Mouse (Mus musculus): Measurements from ENCODE around the gene Amd1. TPM values are rescaled to one million over a fixed set of nuclear protein-coding genes. Genes with fewer than 3 reads are reported as not detected.

Amd1 gene
- polyA plus RNA-seq, 1 experiment, result 114 TPM

- no peak overlapping the region for H3K27ac ChIP-seq (ENCODE audit: insufficient read depth, low read length)
- peak overlapping the region; percentile 31 for H3K4me3 ChIP-seq (replicated peaks; ENCODE audit: insufficient read depth, low read depth, low read length)
- no peaks in the 10 kb centered on the region for H3K27me3 ChIP-seq (ENCODE audit: control insufficient read depth, insufficient read depth, low read length)
- DNase-seq, result peak; percentile 24 to 62
- 2% methylated on average over 5 of the region's 5 CpGs for WGBS
- H3K4me1 ChIP-seq (ENCODE audit: control insufficient read depth, insufficient read depth, low read length), result peaks cover 4% of the 10 kb centered on the region
- TF ChIP-seq POLR2A (IDR thresholded peaks at IDR 0.05; ENCODE audit: borderline replicate concordance, insufficient read depth, low read length) (no peak), CTCF (IDR thresholded peaks at IDR 0.05; ENCODE audit: borderline replicate concordance, insufficient read depth, low read depth, low read length) (peak; percentile 43; the same call in 1 of the 2 replicates)
Measured at GRCm38 (mm10) chr10:40258976-40259375, 43.0 kb downstream of the Amd1 start.

DNA sequence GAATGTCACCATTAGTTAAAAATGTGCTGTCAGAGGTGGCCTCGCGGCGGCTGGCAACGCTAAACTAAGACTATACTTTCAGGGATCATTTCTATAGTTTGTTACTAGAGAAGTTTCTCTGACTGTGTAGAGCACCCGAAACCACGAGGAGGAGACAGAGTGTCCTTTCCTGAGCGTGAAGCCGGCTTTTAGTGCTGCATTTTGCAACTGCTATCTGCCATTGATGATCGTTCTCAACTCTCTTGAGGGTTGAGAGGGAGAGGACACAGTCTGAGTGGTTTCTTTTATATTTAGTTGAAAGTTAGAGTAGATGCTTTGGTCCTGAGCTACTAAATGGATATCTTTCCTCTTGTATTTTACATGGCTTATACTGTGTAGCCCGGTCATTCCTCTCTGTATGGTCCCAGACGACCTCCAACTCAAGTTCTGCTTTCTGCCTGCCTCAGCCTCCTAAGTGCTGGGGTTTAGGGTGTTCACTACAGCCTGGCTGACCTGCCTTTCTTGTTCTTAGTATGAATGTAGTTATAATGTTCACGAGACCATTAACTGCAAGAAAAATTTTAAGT, 43.5 kb downstream of the Amd1 start:
- Histone ChIP-seq H3K4me1 (ENCODE audit: control insufficient read depth, insufficient read depth, low read length) (peaks cover 4% of the 10 kb centered on the region), H3K27ac (ENCODE audit: insufficient read depth, low read length) (no peak overlapping the region), H3K27me3 (ENCODE audit: control insufficient read depth, insufficient read depth, low read length) (no peaks in the 10 kb centered on the region), H3K4me3 (replicated peaks; ENCODE audit: insufficient read depth, low read depth, low read length) (peak overlapping the region; percentile 31)
- WGBS, result 0% methylated on average over 12 of the region's 12 CpGs
- DNase-seq, result peak; percentile 17 to 39
- TF ChIP-seq CTCF (IDR thresholded peaks at IDR 0.05; ENCODE audit: borderline replicate concordance, insufficient read depth, low read depth, low read length) (peak; percentile 37; the same call in 1 of the 2 replicates), POLR2A (IDR thresholded peaks at IDR 0.05; ENCODE audit: borderline replicate concordance, insufficient read depth, low read length) (peak; percentile 17; the same call in 1 of the 2 replicates)

GRCm38 (mm10) chr10:40257414-40258255, 44.4 kb downstream of the Amd1 start, which contains the start of gene Gtf3c6:
TSS of gene Gtf3c6 (minus strand) at chr10:40258108.
- peak within 1 kb of the TSS; percentile 46 for H3K27ac ChIP-seq (ENCODE audit: insufficient read depth, low read length)
- peak within 1 kb of the TSS; percentile 67 for H3K4me3 ChIP-seq (replicated peaks; ENCODE audit: insufficient read depth, low read depth, low read length)
- DNase-seq, result peak; percentile 91 to 94
- TF ChIP-seq POLR2A (IDR thresholded peaks at IDR 0.05; ENCODE audit: borderline replicate concordance, insufficient read depth, low read length) (peak; percentile 70; the same call in 1 of the 2 replicates), CTCF (IDR thresholded peaks at IDR 0.05; ENCODE audit: borderline replicate concordance, insufficient read depth, low read depth, low read length) (no peak)
- under 1% methylated on average over 43 of the region's 43 CpGs for WGBS
- H3K27me3 ChIP-seq (ENCODE audit: control insufficient read depth, insufficient read depth, low read length), result no peaks in the 10 kb centered on the region
- H3K4me1 ChIP-seq (ENCODE audit: control insufficient read depth, insufficient read depth, low read length), result peaks cover 4% of the 10 kb centered on the region

GRCm38 (mm10) chr10:40256716-40257115, 45.3 kb downstream of the Amd1 start:
- Histone ChIP-seq H3K4me1 (ENCODE audit: control insufficient read depth, insufficient read depth, low read length) (peaks cover 4% of the 10 kb centered on the region), H3K4me3 (replicated peaks; ENCODE audit: insufficient read depth, low read depth, low read length) (peak overlapping the region; percentile 42), H3K27ac (ENCODE audit: insufficient read depth, low read length) (no peak overlapping the region), H3K27me3 (ENCODE audit: control insufficient read depth, insufficient read depth, low read length) (no peaks in the 10 kb centered on the region)
- peak; percentile 41 to 49 for DNase-seq
- WGBS, result 1% methylated on average over 5 of the region's 5 CpGs
- TF ChIP-seq POLR2A (IDR thresholded peaks at IDR 0.05; ENCODE audit: borderline replicate concordance, insufficient read depth, low read length) (no peak), CTCF (IDR thresholded peaks at IDR 0.05; ENCODE audit: borderline replicate concordance, insufficient read depth, low read depth, low read length) (no peak)

DNA sequence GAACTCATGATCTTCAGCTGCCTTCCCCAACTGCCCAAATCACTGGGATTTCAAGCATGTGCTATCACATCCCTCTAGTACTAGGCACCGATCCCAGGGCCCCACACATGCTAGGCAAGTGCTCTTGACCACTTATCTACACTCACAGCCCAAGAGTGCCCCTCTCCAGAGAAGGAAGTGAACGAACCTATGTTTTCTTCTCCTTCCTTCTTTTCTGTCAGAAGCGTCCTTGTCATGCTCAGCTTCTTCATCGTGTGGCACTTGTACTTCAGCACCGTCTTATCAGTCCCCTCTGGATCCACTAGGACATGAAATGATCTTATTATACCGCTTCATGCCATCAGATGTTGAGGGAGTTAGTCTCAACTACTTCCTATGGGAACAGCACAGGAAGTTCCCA, 51.0 kb downstream of the Amd1 start:
- no peak for TF ChIP-seq POLR2A (IDR thresholded peaks at IDR 0.05; ENCODE audit: borderline replicate concordance, insufficient read depth, low read length)
- no peak for TF ChIP-seq CTCF (IDR thresholded peaks at IDR 0.05; ENCODE audit: borderline replicate concordance, insufficient read depth, low read depth, low read length)
- Histone ChIP-seq H3K27me3 (ENCODE audit: control insufficient read depth, insufficient read depth, low read length) (no peaks in the 10 kb centered on the region), H3K4me1 (ENCODE audit: control insufficient read depth, insufficient read depth, low read length) (0 out of 2 replicates have a peak, but pooled peaks cover 2% of the 10 kb centered on the region), H3K27ac (ENCODE audit: insufficient read depth, low read length) (no peak overlapping the region), H3K4me3 (replicated peaks; ENCODE audit: insufficient read depth, low read depth, low read length) (no peak overlapping the region)
- 92% methylated on average over 6 of the region's 6 CpGs for WGBS
- DNase-seq, result no peak

DNA sequence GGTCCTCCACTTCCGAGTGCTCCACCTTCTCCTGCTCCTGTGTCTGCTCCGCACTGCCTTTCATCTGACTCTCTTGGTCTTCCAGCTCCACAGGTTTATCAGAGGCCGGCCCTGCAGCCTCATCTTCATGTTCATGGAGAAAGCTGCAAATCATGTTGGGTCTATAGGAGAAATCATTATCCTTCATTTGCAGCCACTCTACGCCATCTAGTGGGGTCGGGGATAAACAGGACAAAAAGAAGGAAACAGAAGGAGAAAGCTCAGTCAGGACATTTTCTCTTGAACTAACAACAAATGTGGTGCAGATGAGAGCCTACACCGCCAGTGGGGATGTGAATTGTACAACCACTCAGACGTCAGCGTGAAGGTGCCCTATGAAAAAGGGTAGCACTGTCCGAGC, 52.4 kb downstream of the Amd1 start:
- 84% methylated on average over 9 of the region's 9 CpGs for WGBS
- no peak for DNase-seq
- H3K4me1 ChIP-seq (ENCODE audit: control insufficient read depth, insufficient read depth, low read length), result 0 out of 2 replicates have a peak, but pooled peaks cover 2% of the 10 kb centered on the region
- TF ChIP-seq CTCF (IDR thresholded peaks at IDR 0.05; ENCODE audit: borderline replicate concordance, insufficient read depth, low read depth, low read length) (no peak), POLR2A (IDR thresholded peaks at IDR 0.05; ENCODE audit: borderline replicate concordance, insufficient read depth, low read length) (no peak)
- H3K27me3 ChIP-seq (ENCODE audit: control insufficient read depth, insufficient read depth, low read length), result no peaks in the 10 kb centered on the region
- H3K4me3 ChIP-seq (replicated peaks; ENCODE audit: insufficient read depth, low read depth, low read length), result no peak overlapping the region
- H3K27ac ChIP-seq (ENCODE audit: insufficient read depth, low read length), result no peak overlapping the region

- TF ChIP-seq POLR2A (IDR thresholded peaks at IDR 0.05; ENCODE audit: borderline replicate concordance, insufficient read depth, low read length), result no peak
- TF ChIP-seq CTCF (IDR thresholded peaks at IDR 0.05; ENCODE audit: borderline replicate concordance, insufficient read depth, low read depth, low read length), result no peak
- DNase-seq, result peak in 1 of 2 experiments; percentile 13
- Histone ChIP-seq H3K4me3 (replicated peaks; ENCODE audit: insufficient read depth, low read depth, low read length) (peak overlapping the region; percentile 79), H3K27ac (ENCODE audit: insufficient read depth, low read length) (peak overlapping the region; percentile 37; the same call in 1 of the 2 replicates), H3K27me3 (ENCODE audit: control insufficient read depth, insufficient read depth, low read length) (no peaks in the 10 kb centered on the region), H3K4me1 (ENCODE audit: control insufficient read depth, insufficient read depth, low read length) (0 out of 2 replicates have a peak, but pooled peaks cover 2% of the 10 kb centered on the region)
- 28% methylated on average over 11 of the region's 11 CpGs for WGBS
Measured at GRCm38 (mm10) chr10:40247166-40247716, 54.7 kb downstream of the Amd1 start.

Measured in cerebellum, adult 2 months (tissue).